Mouse (Mus musculus) v-Abl transformed pro-B cells (cell line): ENCODE measurements around the gene Vav1.

Experiments used
- in situ Hi-C, 2 experiments: fragments of 400-800 bp; cut with MboI; formaldehyde crosslinking; loops; one replicate each; pipeline ENCODE4 v1.15.1; 2025; ENCODE audit not compliant: unreplicated experiment in 2 of 2

The Vav1 gene

DNA sequence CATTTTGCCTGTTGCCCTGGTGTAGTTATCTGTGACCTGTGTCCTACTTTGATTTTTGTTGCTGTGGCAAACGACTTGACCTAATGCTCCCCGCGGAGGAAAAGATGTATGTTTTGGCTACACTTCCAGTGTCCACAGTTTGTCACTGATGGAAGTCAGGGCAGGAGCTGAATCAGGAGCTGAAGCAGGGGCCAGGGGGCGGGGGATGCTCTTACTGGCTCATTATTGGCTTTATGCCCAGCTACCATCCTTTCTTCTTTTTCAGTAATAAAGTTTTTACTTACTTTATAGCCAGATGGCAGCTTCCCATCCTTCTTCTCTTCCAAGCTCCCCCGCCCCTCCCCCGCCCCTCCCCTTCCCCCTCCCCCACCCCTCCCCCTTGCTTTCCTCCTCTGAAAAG is 50.0 kb downstream of the Vav1 start:
- in situ Hi-C loops, result loop anchor here in 1 of 2 experiments (25.0 kb wide), 2 partner anchors 517 to 1583 kb away; no protein-coding TSS in a partner anchor

DNA sequence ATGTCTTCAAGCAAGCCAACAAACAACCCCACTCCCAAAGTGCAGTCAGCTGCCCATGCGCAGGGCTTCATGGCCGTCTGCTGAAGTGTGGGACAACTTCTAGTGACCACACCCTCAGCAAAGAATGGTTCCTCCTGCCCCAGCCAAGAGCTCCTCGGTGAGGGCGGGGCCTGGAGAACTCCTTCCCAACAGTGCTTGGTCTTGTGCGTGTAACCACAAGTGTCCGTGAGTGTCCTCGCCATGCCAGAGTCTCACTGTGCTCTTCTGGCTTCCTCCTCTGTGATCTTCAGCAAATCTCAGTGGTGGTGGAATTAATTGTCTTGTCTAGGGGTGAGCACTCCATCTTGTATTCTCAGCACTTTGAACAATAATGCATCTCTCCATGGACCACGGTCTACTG is 52.1 kb downstream of the Vav1 start:
- in situ Hi-C loops, result loop anchor here (5.0 to 25.0 kb wide), 7 partner anchors 34 to 1581 kb away; partner anchors contain the start of genes Alkbh7 (in 1 of the 2), Gpr108 (in 1 of the 2) and Trip10 (in 1 of the 2)

DNA sequence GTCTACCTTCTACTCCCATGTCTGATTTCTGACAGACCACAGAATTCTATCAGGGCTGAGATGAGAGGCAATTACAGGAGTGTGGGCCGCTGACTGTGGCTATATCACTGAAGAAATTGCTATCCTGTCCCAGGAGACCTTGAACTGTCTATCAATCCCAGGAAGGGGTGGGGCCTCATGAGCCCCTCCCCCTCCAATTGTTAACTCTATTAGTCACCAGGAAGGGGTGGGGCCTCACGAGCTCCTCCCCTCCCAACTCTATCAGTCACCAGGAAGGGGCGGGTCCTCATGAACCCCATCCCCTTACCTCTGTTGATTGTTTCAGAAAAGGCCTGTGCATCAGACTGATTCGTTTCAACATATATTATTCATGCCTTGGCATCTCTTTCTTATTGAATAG is 53.3 kb downstream of the Vav1 start:
- in situ Hi-C loops, result loop anchor here (5.0 to 25.0 kb wide), 7 partner anchors 35 to 1580 kb away; partner anchors contain the start of genes Alkbh7 (in 1 of the 2), Gpr108 (in 1 of the 2) and Trip10 (in 1 of the 2)

DNA sequence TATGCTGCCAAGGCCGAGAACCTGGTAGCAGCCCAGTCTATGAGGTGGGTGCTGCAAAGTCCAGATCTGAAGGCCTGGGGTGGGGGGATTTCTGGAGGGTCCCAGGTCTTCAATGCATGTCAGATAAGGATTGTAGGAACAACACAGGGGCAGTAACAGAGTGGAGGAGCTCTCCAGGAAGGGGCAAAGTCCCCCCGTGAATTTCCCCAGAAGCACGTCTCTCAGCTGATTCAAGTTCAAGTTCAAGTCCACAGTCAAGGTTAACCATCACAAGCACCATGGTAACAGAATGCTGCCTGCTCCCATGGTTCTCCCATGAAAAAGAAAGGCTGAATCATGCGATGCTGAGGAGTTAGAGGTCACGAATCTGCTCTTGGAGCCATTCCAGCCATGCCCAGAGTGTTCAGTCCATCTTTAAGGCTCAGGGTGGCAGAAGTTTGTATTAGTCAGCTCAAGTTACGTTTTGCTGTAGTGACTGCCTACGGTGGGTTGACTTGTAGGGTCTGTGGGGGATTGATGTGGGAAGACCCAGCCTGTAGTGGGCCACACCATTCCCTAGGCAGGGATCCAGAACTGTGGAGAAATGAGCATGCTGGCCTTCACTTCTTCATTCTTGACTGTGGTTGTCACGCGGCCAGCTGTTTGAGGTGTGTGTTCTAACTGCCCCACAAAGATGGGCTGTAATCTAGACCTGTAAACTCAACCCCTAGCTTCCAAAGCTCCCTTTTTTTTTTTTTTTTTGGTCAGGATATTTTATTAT is 55.3 kb downstream of the Vav1 start:
- in situ Hi-C loops, result loop anchor here (5.0 to 25.0 kb wide), 7 partner anchors 37 to 1578 kb away; partner anchors contain the start of genes Alkbh7 (in 1 of the 2), Gpr108 (in 1 of the 2) and Trip10 (in 1 of the 2)

DNA sequence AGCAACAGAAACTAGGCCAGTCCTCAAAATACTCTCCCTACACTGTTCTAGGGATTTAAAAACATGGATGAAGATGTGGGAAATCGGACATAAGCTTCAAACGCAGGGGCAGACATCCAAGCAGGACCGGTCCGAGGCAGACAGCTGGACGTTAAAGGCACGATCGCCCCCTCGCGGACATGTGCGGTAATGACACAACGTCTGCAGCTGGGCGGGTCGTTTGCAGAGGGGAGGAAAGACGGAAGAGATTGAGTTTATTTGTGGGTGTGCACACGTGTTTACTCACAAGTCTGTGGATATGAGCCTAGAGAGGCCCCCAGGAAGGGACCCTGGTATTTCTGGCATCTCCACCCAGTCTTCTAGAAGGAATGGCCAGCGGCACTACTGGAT is 55.9 kb downstream of the Vav1 start:
- in situ Hi-C loops, result loop anchor here (5.0 to 25.0 kb wide), 10 partner anchors 37 to 1578 kb away; partner anchors contain the start of genes Alkbh7 (in 2 of the 2), Gpr108 (in 1 of the 2) and Trip10 (in 1 of the 2)

DNA sequence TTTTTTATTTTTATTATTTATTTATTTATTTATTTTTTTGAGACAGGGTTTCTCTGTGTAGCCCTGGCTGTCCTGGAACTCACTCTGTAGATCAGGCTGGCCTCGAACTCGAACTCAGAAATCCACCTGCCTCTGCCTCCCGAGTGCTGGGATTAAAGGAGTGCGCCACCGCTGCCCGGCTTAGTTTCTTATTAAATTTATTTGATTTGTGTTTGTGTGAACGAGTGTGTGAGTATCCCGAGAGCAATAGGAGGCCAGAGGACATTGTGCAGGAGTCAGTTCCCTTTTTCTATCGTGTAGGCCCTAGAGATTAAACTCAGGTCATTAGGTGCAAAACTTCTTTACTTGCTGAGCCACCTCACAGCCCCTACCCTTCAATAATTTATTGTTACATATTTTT is 56.3 kb downstream of the Vav1 start:
- in situ Hi-C loops, result loop anchor here (5.0 to 25.0 kb wide), 7 partner anchors 118 to 1577 kb away; partner anchors contain the start of gene Alkbh7 (in 1 of the 2)

DNA sequence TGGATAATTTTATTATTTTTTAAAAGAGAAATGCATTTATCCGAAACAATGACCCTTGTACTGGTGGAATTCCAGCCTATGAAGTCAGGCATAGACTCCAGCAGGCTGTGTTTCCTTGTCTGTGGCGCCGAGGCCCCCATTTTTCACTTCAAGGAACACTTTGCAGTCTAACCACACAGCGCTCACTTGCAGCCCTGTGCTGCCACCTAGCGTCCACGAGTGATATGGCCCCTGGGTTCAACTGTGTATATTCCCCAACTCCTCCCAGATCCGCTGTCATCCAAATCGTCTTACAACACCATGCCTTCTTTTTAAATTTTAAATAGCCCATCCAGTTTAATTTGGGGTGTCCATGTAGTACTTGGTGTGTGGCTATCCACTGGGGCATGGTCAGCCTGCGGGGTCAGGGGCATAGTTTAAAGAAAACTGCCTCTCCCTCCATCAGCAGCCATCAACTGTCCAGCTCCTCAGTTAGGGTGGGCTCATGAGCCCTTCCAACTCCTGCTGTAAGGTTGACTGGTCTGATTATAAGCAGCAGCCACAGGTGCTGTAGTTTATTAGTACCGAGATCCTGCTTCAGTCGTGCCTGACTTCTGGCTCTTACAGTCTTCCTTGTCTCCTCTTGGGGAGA is 56.9 kb downstream of the Vav1 start:
- in situ Hi-C loops, result loop anchor here (5.0 to 25.0 kb wide), 7 partner anchors 118 to 1577 kb away; partner anchors contain the start of gene Alkbh7 (in 1 of the 2)

DNA sequence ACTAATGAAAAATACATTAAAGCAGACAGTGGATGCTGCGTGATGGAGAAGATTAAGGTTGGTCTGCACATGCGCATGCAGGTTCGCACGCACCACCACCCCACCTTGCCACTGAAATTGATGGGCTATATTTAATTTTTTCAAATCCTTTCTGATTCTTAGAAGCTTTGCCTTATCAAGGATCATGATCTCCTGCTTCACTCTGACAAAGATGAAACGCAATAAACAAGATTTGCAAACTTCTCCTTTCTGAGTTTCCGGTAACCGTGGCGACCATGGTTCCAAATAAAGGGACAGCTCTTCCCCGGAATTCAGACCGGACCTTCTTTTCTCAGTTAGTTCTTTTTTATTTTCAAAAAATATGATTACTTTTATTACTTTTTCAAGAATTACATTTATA is 59.1 kb downstream of the Vav1 start:
- in situ Hi-C loops, result loop anchor here (5.0 to 25.0 kb wide), 7 partner anchors 121 to 1574 kb away; partner anchors contain the start of gene Alkbh7 (in 1 of the 2)

DNA sequence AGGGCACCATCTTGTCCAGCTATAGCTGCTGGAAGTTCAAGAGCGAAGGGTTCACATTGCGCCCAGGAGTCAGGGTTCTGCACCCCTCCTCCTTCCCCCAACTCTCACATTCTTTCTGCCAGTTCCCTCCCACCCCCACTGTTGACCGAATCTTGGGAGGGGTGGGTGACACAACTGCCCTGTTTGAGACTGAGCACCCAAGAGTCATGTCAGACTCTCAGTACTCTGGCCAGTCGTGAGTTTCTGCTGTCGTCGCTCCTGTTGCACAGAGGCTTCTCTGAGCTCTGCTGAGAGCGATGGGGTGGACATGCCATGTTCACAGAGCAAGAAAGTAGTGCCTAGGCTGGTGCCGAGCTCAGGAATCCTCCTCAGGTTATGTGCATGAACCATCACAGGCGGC is 60.4 kb downstream of the Vav1 start:
- in situ Hi-C loops, result loop anchor here (5.0 to 25.0 kb wide), 7 partner anchors 122 to 1573 kb away; partner anchors contain the start of gene Alkbh7 (in 1 of the 2)

DNA sequence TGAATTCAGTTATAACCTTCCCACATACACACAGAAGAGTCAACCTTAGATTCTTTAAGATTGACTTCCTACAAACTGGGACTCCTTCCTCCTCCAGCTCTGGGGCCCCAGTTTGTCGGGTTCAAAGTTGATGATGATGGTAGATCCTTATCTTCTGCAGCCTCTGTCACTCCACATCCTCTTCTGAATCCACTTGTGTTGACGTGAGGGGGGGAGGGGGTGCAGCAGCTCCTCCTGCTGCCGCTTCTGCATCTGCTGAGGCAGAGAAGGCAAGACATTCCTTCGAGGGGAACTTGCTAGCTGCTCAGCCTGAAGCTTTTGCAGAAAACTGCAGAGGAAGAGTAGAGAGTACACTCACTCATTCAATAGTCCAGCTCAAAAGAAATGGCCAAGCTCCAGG is 62.7 kb downstream of the Vav1 start:
- in situ Hi-C loops, result loop anchor here in 1 of 2 experiments (25.0 kb wide), 2 partner anchors 529 to 1571 kb away; no protein-coding TSS in a partner anchor

DNA sequence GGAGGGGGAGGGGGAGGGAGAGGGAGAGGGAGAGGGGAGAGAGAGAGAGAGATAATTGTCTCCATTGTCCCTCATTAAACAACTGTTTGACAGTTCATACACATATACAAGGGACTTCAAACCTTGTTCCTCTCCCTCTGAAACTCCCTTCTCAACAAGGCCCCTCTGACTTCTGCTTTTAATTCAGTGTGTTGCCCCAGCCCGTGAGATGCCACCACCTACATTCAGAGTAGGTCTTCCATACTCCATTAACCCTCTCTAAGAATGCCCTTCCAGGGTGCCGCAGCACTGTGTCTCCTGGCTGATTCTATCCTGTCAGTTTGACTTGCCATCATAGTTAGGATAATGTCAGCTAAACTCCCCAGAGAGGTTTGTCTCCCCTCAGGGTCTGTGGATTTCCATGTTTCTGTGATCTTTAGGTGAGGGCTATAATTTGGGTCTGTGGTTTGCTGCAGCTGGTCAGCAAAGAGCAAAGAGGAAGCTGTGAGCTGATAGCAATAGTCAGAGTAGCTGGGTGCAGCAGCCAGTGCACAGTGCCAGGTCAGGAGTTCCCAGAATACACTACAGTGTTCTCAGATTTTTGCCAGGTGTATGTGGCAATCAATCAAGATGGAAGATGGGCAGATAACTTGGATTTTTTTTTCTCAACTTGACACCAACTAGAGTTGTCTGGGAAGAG is 65.3 kb downstream of the Vav1 start:
- in situ Hi-C loops, result loop anchor here in 1 of 2 experiments (25.0 kb wide), 2 partner anchors 532 to 1568 kb away; no protein-coding TSS in a partner anchor

DNA sequence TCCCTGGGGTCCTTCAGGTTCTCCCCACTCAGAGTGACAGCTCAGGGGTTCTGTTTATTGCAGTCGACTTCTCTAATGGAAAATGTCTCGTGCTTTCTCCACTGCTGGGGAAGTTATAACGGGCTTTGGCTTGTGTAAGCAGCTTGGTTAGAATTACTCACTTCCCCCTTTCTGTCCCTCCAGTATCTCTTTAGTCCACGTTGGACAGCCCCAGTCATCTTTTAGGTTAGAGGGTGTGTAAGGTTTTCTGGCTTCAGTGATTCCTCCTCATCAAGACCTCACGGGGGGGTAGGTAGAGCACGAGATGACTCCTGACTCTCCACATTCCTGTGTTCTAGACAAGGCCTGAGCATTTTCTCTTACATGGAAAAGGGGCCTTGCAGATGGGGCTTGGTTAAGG is 68.1 kb downstream of the Vav1 start:
- in situ Hi-C loops, result loop anchor here in 1 of 2 experiments (25.0 kb wide), 2 partner anchors 535 to 1565 kb away; no protein-coding TSS in a partner anchor

DNA sequence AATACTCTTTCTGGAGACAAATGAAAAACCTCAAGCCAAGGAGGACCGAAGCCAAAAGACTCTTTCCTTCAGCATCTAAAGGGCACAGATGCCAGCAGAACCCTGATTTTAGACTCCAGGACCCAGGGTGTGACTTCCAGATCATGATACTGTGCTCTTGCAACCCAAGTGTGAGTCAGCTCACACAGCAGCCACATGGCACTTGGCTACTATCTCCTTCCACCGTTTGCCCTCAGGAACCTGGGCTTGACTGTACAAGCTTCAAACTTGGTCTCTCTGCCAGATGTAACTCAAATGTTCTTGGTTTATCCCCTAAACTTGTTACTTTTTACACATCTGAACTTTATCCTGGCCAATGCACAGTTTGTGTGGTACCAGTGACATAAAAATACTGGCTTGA is 68.9 kb downstream of the Vav1 start:
- in situ Hi-C loops, result loop anchor here in 1 of 2 experiments (25.0 kb wide), 2 partner anchors 535 to 1565 kb away; no protein-coding TSS in a partner anchor

DNA sequence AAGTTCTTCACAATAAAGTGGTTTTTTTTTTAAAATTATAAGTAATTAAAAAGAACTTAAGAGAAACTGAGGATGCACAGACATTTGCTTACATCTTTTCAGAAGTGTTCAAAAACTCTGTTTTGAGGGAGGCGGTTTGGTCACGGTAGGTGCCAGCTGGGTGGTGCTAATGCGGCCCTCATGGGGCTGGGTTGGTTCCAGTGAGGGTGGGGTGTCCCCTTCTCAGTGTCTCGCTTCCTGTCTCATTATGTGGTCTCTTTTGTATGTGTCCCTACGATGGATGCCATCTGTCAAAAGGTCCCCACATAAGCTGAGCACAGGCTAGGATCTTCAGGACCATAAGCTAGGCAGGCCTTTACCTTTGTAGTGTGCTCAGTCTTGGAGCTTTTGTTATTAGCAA is 70.2 kb downstream of the Vav1 start:
- in situ Hi-C loops, result loop anchor here in 1 of 2 experiments (25.0 kb wide), 2 partner anchors 537 to 1563 kb away; no protein-coding TSS in a partner anchor

DNA sequence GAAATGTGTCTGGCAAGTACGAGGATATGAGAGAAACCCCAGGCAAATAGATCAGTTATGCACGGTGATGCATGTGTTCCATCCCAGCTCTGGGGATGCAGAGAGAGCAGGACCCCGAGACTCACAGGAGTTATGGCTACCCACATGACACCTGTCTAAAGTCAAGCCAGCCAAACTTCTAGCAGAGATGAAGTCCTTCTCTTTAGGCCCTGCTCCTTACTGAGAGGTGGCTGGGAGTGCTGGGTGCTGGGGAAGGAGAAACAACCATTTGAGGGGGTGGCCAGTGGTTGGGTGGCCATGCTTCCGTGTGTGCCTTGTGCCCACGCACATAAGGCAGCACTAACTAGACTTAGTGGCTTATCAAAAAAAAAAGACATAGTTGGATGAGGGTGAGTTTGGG is 71.3 kb downstream of the Vav1 start:
- in situ Hi-C loops, result no loop called here

DNA sequence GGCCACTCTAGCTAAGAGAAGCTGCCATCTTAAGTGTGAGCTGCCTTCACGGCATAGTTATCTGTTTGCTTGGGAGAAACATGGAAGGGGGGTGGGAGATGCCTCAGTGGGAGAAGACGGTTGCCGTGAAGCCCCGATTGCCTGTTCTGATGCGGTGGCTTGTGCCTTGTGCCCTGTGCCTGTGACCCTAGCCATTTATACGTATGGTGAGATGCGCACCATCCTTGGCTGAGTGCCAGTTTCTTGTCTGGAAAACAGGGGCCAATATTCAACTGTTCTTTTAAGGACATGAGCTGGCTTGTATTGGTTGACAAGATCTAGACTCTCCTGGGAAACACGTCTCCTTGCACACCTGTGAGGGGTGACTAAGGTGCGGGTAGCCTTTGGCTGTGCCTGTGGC is 72.2 kb downstream of the Vav1 start:
- in situ Hi-C loops, result no loop called here

DNA sequence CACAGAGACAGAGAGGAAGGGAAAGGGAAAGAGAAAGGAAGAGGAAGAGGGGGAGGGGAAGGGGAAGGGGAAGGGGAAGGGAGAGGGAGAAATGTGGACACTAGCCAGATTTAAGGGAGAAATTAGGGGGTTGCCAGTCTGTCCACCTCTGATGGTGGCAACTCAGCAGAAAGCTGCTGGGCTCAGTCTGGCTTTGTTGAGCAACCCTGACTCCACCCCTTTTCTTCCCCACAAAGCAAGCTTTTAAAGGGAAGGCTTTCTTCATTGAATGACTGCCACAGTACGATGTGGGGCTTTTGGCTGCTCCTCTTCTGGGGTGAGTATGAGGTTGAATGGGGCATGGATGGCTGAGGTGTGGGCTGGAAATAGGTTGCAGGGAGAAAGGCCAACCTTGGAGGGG is 79.5 kb downstream of the Vav1 start, which contains the start of gene Adgre1:
Adgre1 (plus strand) TSS at position 251 of the 400 bp plus-strand sequence.
- in situ Hi-C loops, result no loop called here

DNA sequence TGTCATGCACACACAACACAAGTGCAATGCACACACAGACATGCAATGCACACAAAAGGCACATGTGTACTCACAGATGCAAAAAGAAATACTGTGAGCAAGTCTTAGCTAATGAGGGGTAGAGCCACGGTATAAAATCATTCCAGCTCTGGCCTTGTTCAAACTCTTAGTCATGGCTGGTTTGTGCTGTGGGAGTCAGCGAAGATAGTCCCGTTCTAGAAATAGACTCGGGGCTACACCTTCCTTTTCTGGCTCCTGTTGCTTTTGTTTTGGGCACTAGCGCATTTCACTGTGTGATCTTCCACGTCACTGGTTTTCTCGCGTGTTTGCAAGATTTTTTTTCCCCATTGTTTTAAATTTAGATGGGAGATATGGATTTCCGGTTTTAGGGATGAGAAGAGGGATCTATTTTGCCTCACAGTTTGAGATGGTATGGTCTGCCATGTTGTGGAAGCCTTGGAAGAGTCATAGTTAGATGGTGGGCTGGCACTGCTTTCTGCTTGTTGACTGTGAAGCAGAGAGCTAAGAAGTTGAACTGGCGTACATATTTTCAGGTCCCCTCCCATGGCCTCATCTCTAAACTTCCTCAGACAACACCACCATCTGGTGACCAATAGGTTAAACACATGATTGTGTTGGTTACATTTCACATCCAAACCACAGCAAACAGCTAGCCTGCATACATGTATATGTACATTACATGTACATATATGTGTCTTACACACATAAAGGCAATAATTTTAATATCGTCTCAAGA is 80.8 kb downstream of the Vav1 start:
- in situ Hi-C loops, result no loop called here
